8 mouse cellular contexts compared by ENCODE assay signal in the genomic region with DNA sequence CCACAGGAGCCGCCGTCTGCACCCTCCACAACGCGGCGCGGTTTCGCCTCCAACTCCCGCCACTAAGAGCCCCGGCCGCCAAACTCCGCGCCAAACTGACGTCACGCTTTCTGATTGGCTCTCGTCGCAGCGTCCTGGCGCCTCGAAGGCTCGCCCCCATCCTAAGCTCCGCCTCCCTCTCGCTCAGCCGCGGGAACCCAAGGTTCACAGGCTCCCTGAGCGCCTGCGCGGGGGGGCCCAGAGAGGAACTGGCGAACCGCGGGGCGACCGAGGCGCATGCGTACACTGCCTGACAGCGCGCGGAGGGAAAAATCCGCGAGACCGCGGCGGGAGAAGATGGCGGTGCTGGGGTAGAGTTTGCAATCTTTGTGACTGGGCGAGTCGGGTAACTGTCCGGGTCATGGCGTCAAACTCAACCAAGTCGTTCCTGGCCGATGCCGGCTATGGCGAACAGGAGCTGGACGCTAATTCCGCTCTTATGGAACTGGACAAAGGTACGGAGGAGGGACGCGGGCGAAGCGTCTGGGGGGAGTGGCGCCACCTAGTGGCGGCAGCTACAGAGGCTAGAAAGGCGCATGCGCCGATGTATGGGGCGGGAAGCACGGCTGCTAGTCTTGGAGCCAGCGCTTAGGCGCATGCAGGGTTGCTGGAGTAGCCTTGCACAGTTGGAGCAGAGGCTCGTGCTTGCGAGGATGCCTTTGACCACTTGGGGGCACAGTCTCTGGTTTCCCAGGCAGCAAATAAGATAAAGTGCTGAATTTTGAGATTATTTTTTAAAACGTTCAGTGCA. TPM values are rescaled to one million over a fixed set of nuclear protein-coding genes. Genes with fewer than 3 reads are reported as not detected.
A peak's percentile ranks its signal among the peaks of the same experiment; 100 is the strongest.
DNase-seq lines count a peak whose midpoint lies in the region; ATAC-seq lines count a peak whose summit lies in the region.

Dtl (minus strand) TSS at position 87 of the 790 bp plus-strand sequence.
Ints7 (plus strand) TSS at position 179 of the 790 bp plus-strand sequence.

- H3K9me3 ChIP-seq in hindbrain, embryonic 14.5 days (ENCODE audit: control insufficient read depth, low read length), result no peaks in the 10 kb centered on the region

- peak within 1 kb of the TSS; percentile 93 for H3K27ac ChIP-seq in hindbrain, embryonic 14.5 days

- under 1% methylated on average over 70 of the region's 70 CpGs for WGBS in hindbrain, embryonic 14.5 days

- ATAC-seq in hindbrain, embryonic 14.5 days (ENCODE audit: low FRiP score), result peak; percentile 99

- H3K4me2 ChIP-seq in hindbrain, embryonic 14.5 days (replicated peaks), result peak within 1 kb of the TSS; percentile 94

- no peaks in the 10 kb centered on the region for H3K27me3 ChIP-seq in hindbrain, embryonic 14.5 days (ENCODE audit: control insufficient read depth, insufficient read depth, low read length)

- H3K4me1 ChIP-seq in hindbrain, embryonic 14.5 days (replicated peaks; ENCODE audit: control insufficient read depth, insufficient read depth, low read length), result peaks cover 31% of the 10 kb centered on the region

- no peaks in the 10 kb centered on the region for H3K36me3 ChIP-seq in hindbrain, embryonic 14.5 days (replicated peaks; ENCODE audit: control insufficient read depth, insufficient read depth)

- DNase-seq in R1 (ENCODE audit: low read depth, low spot score), result peak; percentile 99
- peak; percentile 99 to 100 for DNase-seq in cerebellum, postnatal 25 days
- peak; percentile 96 to 98 for DNase-seq in frontal cortex, postnatal 25 days (ENCODE audit: low spot score in 2 of 2)
- DNase-seq in hindbrain, embryonic 14.5 days (ENCODE audit: low spot score), result peak; percentile 100
- DNase-seq in layer of hippocampus, postnatal 36 days, result peak; percentile 99
- peak; percentile 99 for DNase-seq in lung, postnatal 36 days
- peak; percentile 100 for DNase-seq in retina, postnatal 1 day
- DNase-seq in urinary bladder, adult 18-20 months (ENCODE audit: low spot score in 2 of 2), result peak; percentile 97 to 99

- H3K4me3 ChIP-seq in hindbrain, embryonic 14.5 days (replicated peaks; ENCODE audit: low read length), result peak within 1 kb of the TSS; percentile 71

- peak within 1 kb of the TSS; percentile 64 for H3K9ac ChIP-seq in hindbrain, embryonic 14.5 days

RNA-seq across cellular contexts. Expression of gene Dtl, which starts in this region (rescaled TPM):
- 7.7 and 7.8 TPM in 2 replicates for polyA plus RNA-seq in hindbrain, embryonic 14.5 days (2014; fragmentation: Nextera tagmentation; extraction: Ambion mirVana)
- total RNA-seq in layer of hippocampus, postnatal 36 days (2021), result under 1 TPM; 0.73 to 0.80 TPM

RNA-seq across cellular contexts. Expression of gene Ints7, which starts in this region (rescaled TPM):
- 28.7 and 34.7 TPM in 2 replicates for polyA plus RNA-seq in hindbrain, embryonic 14.5 days (2014; fragmentation: Nextera tagmentation; extraction: Ambion mirVana)
- 10 to 100 TPM; 23.9 to 25.0 TPM for total RNA-seq in layer of hippocampus, postnatal 36 days (2021)

Comparison
In these comparisons a context has a peak if more than half of its experiments do, and no peak if none do; other contexts are left out.
1. Peak in every context shown above with its lines: DNase-seq, ATAC-seq, H3K4me3 ChIP-seq and H3K27ac ChIP-seq.